Mouse (Mus musculus): Measurements from ENCODE around the gene Slx4. TPM values are rescaled to one million over a fixed set of nuclear protein-coding genes. Genes with fewer than 3 reads are reported as not detected.
"Not testable (repeated sequence)": the region's sequence is repeated elsewhere in the genome, so short reads cannot be mapped to it uniquely, and the experiment has no call there.

The Slx4 gene
- polyA plus RNA-seq, 1 experiment from 2014 or later: 26.4 TPM

DNA sequence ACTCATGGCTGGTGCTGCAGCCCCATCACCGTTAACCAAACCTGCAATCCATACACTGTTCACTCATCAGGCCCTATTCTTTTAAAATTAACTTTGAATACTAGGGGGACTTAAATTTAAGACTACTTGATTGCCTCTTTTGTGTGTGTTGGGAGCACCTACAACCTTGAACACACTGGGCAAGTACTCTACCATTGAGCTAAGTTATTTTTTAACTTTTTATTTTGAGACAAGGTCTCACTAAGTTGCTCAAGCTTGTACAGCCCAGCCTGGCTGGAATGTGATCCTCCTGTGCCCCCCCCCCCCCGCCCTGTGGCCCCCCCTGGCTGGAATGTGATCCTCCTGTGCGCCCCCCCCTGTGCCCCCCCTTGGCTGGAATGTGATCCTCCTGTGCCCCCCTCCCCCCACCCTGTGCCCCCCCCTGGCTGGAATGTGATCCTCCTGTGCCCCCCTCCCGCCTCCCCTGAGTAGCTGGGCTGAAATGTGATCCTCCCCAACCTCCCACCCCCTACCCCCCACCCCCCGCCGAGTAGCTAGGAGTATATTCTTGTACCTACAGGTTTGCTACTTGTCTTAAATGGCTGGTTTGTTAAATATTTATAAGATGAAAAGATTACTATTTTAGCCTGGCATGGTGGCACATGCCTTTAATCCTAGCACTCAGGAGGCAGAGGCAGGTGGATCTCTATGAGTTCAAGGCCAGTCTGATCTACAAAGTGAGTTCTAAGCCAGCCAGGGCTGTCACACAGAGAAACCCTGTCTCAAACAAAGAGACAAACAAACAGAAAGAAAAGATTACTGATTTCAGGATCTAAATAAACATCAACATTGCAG is 28.1 kb upstream of the Slx4 start:
- WGBS: 48% methylated on average over 5 of the region's 6 CpGs
- Histone ChIP-seq H3K4me1 (peaks cover 4% of the 10 kb centered on the region), H3K9me3 (0 out of 2 replicates have a peak, but pooled peaks cover 3% of the 10 kb centered on the region), H3K36me3 (replicated peaks) (peaks cover 5% of the 10 kb centered on the region), H3K4me3 (no peak overlapping the region), H3K27ac (replicated peaks) (no peak overlapping the region), H3K27me3 (replicated peaks; ENCODE audit: low read depth, poor library complexity, severe bottlenecking) (no peaks in the 10 kb centered on the region)
- peak; percentile 52 for DNase-seq (ENCODE audit: low spot score)

DNA sequence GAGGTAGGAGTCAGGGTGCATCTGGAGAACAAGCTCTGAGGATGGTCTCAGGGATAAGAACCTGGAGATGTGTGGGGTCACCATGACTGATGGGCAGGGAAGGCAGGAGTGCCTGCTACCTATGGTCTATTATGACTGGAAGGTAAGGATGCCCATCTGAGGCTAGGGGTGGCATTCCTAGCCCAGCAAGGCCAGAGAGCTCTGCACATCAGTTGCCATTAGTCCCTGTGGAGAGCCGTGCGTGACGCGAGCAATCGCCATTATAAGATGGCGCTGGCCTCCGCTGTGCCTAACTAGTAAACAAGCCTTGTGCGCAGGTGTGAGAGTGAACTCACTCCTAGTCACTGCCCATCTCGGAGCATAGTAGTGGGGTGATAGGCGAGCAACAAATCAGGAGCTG is 26.9 kb upstream of the Slx4 start:
- H3K4me1 ChIP-seq: peaks cover 4% of the 10 kb centered on the region
- WGBS: 95% methylated on average over 10 of the region's 10 CpGs
- H3K9me3 ChIP-seq: 0 out of 2 replicates have a peak, but pooled peaks cover 3% of the 10 kb centered on the region
- no peak overlapping the region for H3K27ac ChIP-seq (replicated peaks)
- no peak overlapping the region for H3K4me3 ChIP-seq
- no peak for DNase-seq (ENCODE audit: low spot score)
- no peaks in the 10 kb centered on the region for H3K27me3 ChIP-seq (replicated peaks; ENCODE audit: low read depth, poor library complexity, severe bottlenecking)
- H3K36me3 ChIP-seq (replicated peaks): no peaks in the 10 kb centered on the region

DNA sequence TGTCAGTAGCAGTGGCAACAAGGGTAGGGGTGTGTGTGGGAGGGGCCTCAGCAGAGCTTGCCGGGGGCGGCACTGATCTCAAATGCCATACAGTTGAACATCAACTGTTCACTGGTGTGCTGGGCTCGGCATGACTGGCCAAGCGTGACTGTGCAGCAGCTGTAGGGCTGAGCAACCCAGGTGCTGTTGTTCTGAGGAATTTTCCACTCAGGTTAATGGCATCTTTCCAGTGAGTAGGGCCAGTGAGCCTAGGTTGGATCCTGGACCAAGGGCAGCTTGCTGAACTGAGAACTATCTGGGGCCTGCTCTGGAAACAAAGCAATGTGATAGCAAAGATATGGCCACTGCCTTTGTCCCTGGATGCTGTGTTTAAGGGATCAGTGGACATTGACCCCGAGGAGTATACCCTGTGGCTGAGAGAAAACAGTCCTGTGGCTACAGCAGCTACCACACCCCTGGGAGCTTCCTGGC is 25.8 kb upstream of the Slx4 start:
- H3K4me3 ChIP-seq: no peak overlapping the region
- H3K36me3 ChIP-seq (replicated peaks): no peaks in the 10 kb centered on the region
- DNase-seq (ENCODE audit: low spot score): no peak
- no peak overlapping the region for H3K27ac ChIP-seq (replicated peaks)
- H3K9me3 ChIP-seq: 0 out of 2 replicates have a peak, but pooled peaks cover 3% of the 10 kb centered on the region
- no peaks in the 10 kb centered on the region for H3K27me3 ChIP-seq (replicated peaks; ENCODE audit: low read depth, poor library complexity, severe bottlenecking)
- peaks cover 4% of the 10 kb centered on the region for H3K4me1 ChIP-seq
- WGBS: 88% methylated on average over 5 of the region's 5 CpGs

- Histone ChIP-seq H3K27ac (replicated peaks) (no peak overlapping the region), H3K27me3 (replicated peaks; ENCODE audit: low read depth, poor library complexity, severe bottlenecking) (no peaks in the 10 kb centered on the region), H3K9me3 (0 out of 2 replicates have a peak, but pooled peaks cover 3% of the 10 kb centered on the region), H3K36me3 (replicated peaks) (no peaks in the 10 kb centered on the region), H3K4me1 (peaks cover 4% of the 10 kb centered on the region), H3K4me3 (no peak overlapping the region)
- 80% methylated on average over 3 of the region's 3 CpGs for WGBS
- DNase-seq (ENCODE audit: low spot score): no peak
These were observed 23.6 kb upstream of the Slx4 start for GRCm38 (mm10) chr16:4027211-4027610.

DNA sequence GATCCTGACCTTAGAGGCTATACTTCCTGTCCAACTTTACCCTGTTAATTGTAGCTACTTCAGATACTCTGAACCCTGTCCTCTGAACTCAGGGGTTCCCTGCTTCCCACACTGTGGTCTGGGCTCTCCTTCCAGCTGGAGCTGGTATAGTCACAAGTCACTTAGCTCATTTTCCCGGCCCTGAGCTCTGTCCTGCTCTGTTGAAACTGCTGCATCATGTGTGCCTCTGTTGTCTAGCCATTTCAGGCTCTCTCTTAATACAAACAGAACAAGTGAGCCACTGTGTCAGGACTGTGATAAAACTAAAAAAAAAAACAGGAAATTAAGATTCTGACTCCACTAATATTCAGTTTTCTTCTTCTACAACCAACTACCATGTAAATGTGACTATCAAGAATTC is 23.1 kb upstream of the Slx4 start:
- WGBS: 65% methylated on average over 1 of the region's 1 CpGs
- H3K4me1 ChIP-seq: peaks cover 4% of the 10 kb centered on the region
- no peaks in the 10 kb centered on the region for H3K36me3 ChIP-seq (replicated peaks)
- no peak overlapping the region for H3K27ac ChIP-seq (replicated peaks)
- H3K4me3 ChIP-seq: no peak overlapping the region
- no peaks in the 10 kb centered on the region for H3K27me3 ChIP-seq (replicated peaks; ENCODE audit: low read depth, poor library complexity, severe bottlenecking)
- H3K9me3 ChIP-seq: 0 out of 2 replicates have a peak, but pooled peaks cover 3% of the 10 kb centered on the region
- DNase-seq (ENCODE audit: low spot score): no peak

- H3K4me3 ChIP-seq: no peak overlapping the region
- 0 out of 2 replicates have a peak, but pooled peaks cover 2% of the 10 kb centered on the region for H3K9me3 ChIP-seq
- 77% methylated on average over 4 of the region's 4 CpGs for WGBS
- H3K4me1 ChIP-seq: no peaks in the 10 kb centered on the region
- H3K36me3 ChIP-seq (replicated peaks): no peaks in the 10 kb centered on the region
- H3K27me3 ChIP-seq (replicated peaks; ENCODE audit: low read depth, poor library complexity, severe bottlenecking): no peaks in the 10 kb centered on the region
- no peak overlapping the region for H3K27ac ChIP-seq (replicated peaks)
- no peak for DNase-seq (ENCODE audit: low spot score)
These were observed 19.1 kb upstream of the Slx4 start for GRCm38 (mm10) chr16:4022719-4023118.

GRCm38 (mm10) chr16:4021241-4021640 is 17.7 kb upstream of the Slx4 start:
- Histone ChIP-seq H3K4me3 (no peak overlapping the region), H3K9me3 (0 out of 2 replicates have a peak, but pooled peaks cover 2% of the 10 kb centered on the region), H3K27ac (replicated peaks) (no peak overlapping the region), H3K27me3 (replicated peaks; ENCODE audit: low read depth, poor library complexity, severe bottlenecking) (no peaks in the 10 kb centered on the region), H3K4me1 (no peaks in the 10 kb centered on the region), H3K36me3 (replicated peaks) (no peaks in the 10 kb centered on the region)
- no peak for DNase-seq (ENCODE audit: low spot score)
- 81% methylated on average over 1 of the region's 1 CpGs for WGBS

DNA sequence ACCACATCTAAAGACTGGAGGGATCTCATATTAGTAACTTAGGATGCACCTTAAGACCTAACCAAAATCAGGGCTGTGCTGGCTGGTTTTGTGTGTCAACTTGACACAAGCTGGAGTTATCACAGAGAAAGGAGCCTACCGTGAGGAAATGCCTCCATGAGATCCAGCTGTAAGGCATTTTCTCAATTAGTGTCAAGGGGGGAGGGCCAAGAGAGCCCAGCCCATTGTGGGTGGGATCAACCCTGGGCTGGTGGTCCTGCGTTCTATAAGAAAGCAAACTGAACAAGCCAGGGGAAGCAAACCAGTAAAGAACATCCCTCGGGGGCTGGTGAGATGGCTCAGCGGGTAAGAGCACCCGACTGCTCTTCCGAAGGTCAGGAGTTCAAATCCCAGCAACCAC is 13.9 kb upstream of the Slx4 start:
- not testable (repeated sequence) for H3K4me3 ChIP-seq; H3K27me3 ChIP-seq (replicated peaks; ENCODE audit: low read depth, poor library complexity, severe bottlenecking); H3K36me3 ChIP-seq (replicated peaks); H3K27ac ChIP-seq (replicated peaks); H3K4me1 ChIP-seq; H3K9me3 ChIP-seq
- DNase-seq (ENCODE audit: low spot score): peak; percentile 44
- WGBS: 61% methylated on average over 6 of the region's 6 CpGs

- not testable (repeated sequence) for H3K4me3 ChIP-seq; H3K9me3 ChIP-seq; H3K4me1 ChIP-seq; DNase-seq (ENCODE audit: low spot score); H3K27ac ChIP-seq (replicated peaks); H3K36me3 ChIP-seq (replicated peaks); H3K27me3 ChIP-seq (replicated peaks; ENCODE audit: low read depth, poor library complexity, severe bottlenecking)
- WGBS: 79% methylated on average over 17 of the region's 17 CpGs
These were observed 13.2 kb upstream of the Slx4 start for GRCm38 (mm10) chr16:4016786-4017185.

DNA sequence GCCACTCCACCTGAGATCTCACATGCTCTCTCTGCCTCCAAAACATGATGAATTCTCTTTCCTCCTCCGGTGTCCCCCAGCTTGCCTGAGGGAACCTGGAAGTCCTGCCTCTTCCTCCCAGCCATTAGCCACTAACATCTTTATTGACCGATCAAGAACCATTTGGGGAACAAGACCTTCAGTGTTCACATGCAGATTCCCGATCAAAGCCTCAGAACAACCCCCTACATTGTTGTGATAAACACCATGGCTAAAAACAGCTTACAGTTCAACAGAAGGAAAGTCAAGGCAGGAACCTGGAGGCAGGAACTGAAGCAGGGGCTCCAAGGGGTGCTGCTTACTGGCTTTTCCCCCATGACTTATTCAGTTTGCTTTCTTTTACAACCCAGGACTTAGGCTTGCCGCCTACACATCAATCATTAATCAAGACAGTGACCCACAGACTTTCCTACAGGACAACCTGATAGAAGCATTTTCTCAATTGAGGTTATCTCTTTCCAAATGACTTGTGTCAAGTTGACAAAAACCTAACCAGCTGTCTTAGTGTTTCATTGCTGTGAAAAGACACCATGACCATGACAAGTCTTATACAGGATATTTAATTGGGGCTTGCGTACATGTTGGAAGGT is 10.6 kb upstream of the Slx4 start:
- Histone ChIP-seq H3K36me3 (replicated peaks) (no peaks in the 10 kb centered on the region), H3K9me3 (peaks cover 6% of the 10 kb centered on the region; the same call in 1 of the 2 replicates), H3K27ac (replicated peaks) (no peak overlapping the region), H3K4me3 (no peak overlapping the region), H3K4me1 (no peaks in the 10 kb centered on the region), H3K27me3 (replicated peaks; ENCODE audit: low read depth, poor library complexity, severe bottlenecking) (no peaks in the 10 kb centered on the region)
- whole genome bisulfite sequencing: 80% methylated on average over 5 of the region's 5 CpGs
- no peak for DNase-seq (ENCODE audit: low spot score)

DNA sequence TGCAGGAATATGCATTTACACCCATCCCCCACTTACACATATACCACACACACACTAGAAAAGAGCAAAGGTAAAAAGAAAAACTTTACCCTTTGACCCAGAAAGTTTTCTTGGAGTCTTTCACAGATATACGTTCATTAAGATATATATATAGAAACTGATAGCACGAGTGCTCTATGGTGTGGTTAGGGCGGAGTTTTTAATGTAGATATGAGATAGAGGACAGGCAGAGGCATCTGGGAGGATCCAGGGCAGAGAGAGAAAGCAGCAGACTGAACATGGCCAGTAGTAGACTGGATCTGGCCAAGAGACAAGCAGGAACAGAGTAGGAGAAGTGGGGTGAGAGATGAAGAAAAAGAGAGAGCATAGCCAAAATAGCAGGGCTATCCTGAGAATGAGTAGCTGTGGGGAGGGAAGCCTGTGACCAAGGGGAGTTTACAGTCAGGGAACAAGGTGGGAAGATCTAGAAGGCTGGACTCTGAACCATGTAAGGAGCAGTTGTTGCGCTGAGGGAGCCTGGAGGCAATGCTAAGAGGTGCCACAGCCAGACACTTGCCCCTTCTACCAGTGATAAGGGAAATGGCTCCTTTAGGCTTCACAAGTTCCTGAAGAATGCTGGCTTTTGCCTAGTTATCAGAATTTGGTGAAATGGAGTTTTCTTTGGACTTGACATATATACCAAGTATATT is 9.5 kb upstream of the Slx4 start:
- 76% methylated on average over 4 of the region's 4 CpGs for WGBS
- peaks cover 6% of the 10 kb centered on the region; the same call in 1 of the 2 replicates for H3K9me3 ChIP-seq
- H3K27me3 ChIP-seq (replicated peaks; ENCODE audit: low read depth, poor library complexity, severe bottlenecking): no peaks in the 10 kb centered on the region
- no peak overlapping the region for H3K27ac ChIP-seq (replicated peaks)
- no peaks in the 10 kb centered on the region for H3K36me3 ChIP-seq (replicated peaks)
- no peak for DNase-seq (ENCODE audit: low spot score)
- no peaks in the 10 kb centered on the region for H3K4me1 ChIP-seq
- no peak overlapping the region for H3K4me3 ChIP-seq

DNA sequence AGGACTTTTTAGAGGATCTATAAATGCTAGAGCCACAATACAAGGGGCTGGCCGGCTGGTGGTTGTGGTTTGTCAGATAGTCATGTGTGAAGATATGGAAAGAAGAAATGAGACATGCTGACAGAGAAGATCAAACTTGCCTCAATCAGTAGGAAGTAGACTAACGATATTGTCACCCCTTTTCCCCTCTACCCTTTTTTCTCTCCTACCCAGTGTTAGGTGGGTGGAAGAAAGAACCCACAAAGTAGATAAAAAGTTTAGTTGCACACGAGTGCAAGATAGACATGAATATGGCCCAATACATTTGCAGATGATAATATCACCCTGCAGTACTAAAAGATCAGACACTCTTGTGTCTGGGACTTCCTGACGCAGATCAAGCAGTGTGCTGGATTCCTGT is 15.2 kb downstream of the Slx4 start:
- 94% methylated on average over 4 of the region's 4 CpGs for WGBS
- DNase-seq (ENCODE audit: low spot score): no peak
- Histone ChIP-seq H3K27ac (replicated peaks) (no peak overlapping the region), H3K9me3 (no peaks in the 10 kb centered on the region), H3K4me1 (no peaks in the 10 kb centered on the region), H3K27me3 (replicated peaks; ENCODE audit: low read depth, poor library complexity, severe bottlenecking) (no peaks in the 10 kb centered on the region), H3K36me3 (replicated peaks) (peaks cover 98% of the 10 kb centered on the region), H3K4me3 (no peak overlapping the region)

All from embryonic facial prominence, embryonic 10.5 days (tissue).